Mouse (Mus musculus): ENCODE results near the gene Umodl1. TPM values are rescaled to one million over a fixed set of nuclear protein-coding genes. Genes with fewer than 3 reads are reported as not detected.

Gene Umodl1
- total and polyA plus RNA-seq, 3 experiments, result not detected

GRCm38 (mm10) chr17:31057151-31057890 lies 102.9 kb downstream of the Umodl1 start, which contains the start of gene Abcg1:
Gene Abcg1, plus strand, starts transcription at chr17:31057675.
- TF ChIP-seq ZNF384 (IDR thresholded peaks at IDR 0.05; ENCODE audit: low read depth, low read length) (no peak), CTCF (IDR thresholded peaks at IDR 0.05 in 2 of 3, conservative IDR thresholded peaks at IDR 0.05 in 1 of 3; ENCODE audit: control insufficient read depth in 1 of 3, insufficient read depth in 1 of 3, low read depth in 2 of 3, low read length in 3 of 3, poor library complexity in 1 of 3, severe bottlenecking in 1 of 3) (peak in 1 of 3 experiments; percentile 25; a peak in 3 of 6 replicates), MYB (IDR thresholded peaks at IDR 0.05; ENCODE audit: low read depth, low read length) (no peak), MAX (IDR thresholded peaks at IDR 0.05; ENCODE audit: low read length) (peak; percentile 57; the same call in 1 of the 2 replicates), UBTF (IDR thresholded peaks at IDR 0.05; ENCODE audit: borderline replicate concordance, insufficient read depth, low read depth, low read length) (peak; percentile 59; the same call in 1 of the 2 replicates), NRF1 (IDR thresholded peaks at IDR 0.05; ENCODE audit: insufficient read depth, low read depth, low read length, poor library complexity, severe bottlenecking) (peak; percentile 69), MXI1 (IDR thresholded peaks at IDR 0.05; ENCODE audit: low read depth, low read length) (peak; percentile 69), TAL1 (IDR thresholded peaks at IDR 0.05; ENCODE audit: low read length) (no peak), SIN3A (IDR thresholded peaks at IDR 0.05; ENCODE audit: low read length) (peak; percentile 35), CHD2 (IDR thresholded peaks at IDR 0.05; ENCODE audit: low read length) (no peak), TCF12 (IDR thresholded peaks at IDR 0.05; ENCODE audit: low read depth, low read length) (peak; percentile 38; the same call in 1 of the 2 replicates), POLR2A (IDR thresholded peaks at IDR 0.05; ENCODE audit: control insufficient read depth in 1 of 2, insufficient read depth in 1 of 2, low read depth in 1 of 2, low read length in 2 of 2, poor library complexity in 1 of 2) (peak in 1 of 2 experiments; percentile 57; a peak in 1 of 4 replicates)
- H3K9me3 ChIP-seq (replicated peaks; ENCODE audit: insufficient read depth, low read length), result no peaks in the 10 kb centered on the region
- peaks cover 15 to 31% of the 10 kb centered on the region in 2 experiments for H3K4me1 ChIP-seq (ENCODE audit: control insufficient read depth in 1 of 2, insufficient read depth in 2 of 2, low read length in 2 of 2)
- peak within 1 kb of the TSS; percentile 65 for H3K9ac ChIP-seq (ENCODE audit: control insufficient read depth, low read depth, low read length, poor library complexity, severe bottlenecking)
- H3K4me3 ChIP-seq (ENCODE audit: control insufficient read depth in 1 of 2, insufficient read depth in 1 of 2, low read depth in 2 of 2, low read length in 2 of 2), result peak within 1 kb of the TSS; percentile 58 to 75
- DNase-seq (ENCODE audit: low read depth, low spot score), result peak; percentile 80
- no peaks in the 10 kb centered on the region for H3K27me3 ChIP-seq (ENCODE audit: control insufficient read depth in 1 of 2, insufficient read depth in 2 of 2, low read length in 2 of 2)
- peaks cover 0 to 21% of the 10 kb centered on the region in 2 experiments; a peak in 2 of 4 replicates for H3K36me3 ChIP-seq (ENCODE audit: control insufficient read depth in 1 of 2, insufficient read depth in 2 of 2, low read length in 2 of 2)
- H3K27ac ChIP-seq (ENCODE audit: control insufficient read depth, low read depth, low read length), result peak within 1 kb of the TSS; percentile 70
- peaks cover 2% of the 10 kb centered on the region; the same call in 1 of the 2 replicates for H3K79me2 ChIP-seq (ENCODE audit: control insufficient read depth, insufficient read depth, low read length, poor library complexity)

GRCm38 (mm10) chr17:31057891-31058744 lies 103.7 kb downstream of the Umodl1 start:
- Histone ChIP-seq H3K4me1 (ENCODE audit: control insufficient read depth in 1 of 2, insufficient read depth in 2 of 2, low read length in 2 of 2) (peaks cover 15 to 33% of the 10 kb centered on the region in 2 experiments), H3K4me3 (ENCODE audit: control insufficient read depth in 1 of 2, insufficient read depth in 1 of 2, low read depth in 2 of 2, low read length in 2 of 2) (peak overlapping the region; percentile 58 to 75), H3K36me3 (ENCODE audit: control insufficient read depth in 1 of 2, insufficient read depth in 2 of 2, low read length in 2 of 2) (peaks cover 0 to 21% of the 10 kb centered on the region in 2 experiments; a peak in 2 of 4 replicates), H3K27ac (ENCODE audit: control insufficient read depth, low read depth, low read length) (peak overlapping the region; percentile 70), H3K9ac (ENCODE audit: control insufficient read depth, low read depth, low read length, poor library complexity, severe bottlenecking) (peak overlapping the region; percentile 65), H3K79me2 (ENCODE audit: control insufficient read depth, insufficient read depth, low read length, poor library complexity) (peaks cover 2% of the 10 kb centered on the region; the same call in 1 of the 2 replicates), H3K27me3 (ENCODE audit: control insufficient read depth in 1 of 2, insufficient read depth in 2 of 2, low read length in 2 of 2) (no peaks in the 10 kb centered on the region), H3K9me3 (replicated peaks; ENCODE audit: insufficient read depth, low read length) (no peaks in the 10 kb centered on the region)
- TF ChIP-seq UBTF (IDR thresholded peaks at IDR 0.05; ENCODE audit: borderline replicate concordance, insufficient read depth, low read depth, low read length) (0 out of 2 replicates have a peak, but pooled peaks have one; percentile 24), MAZ (IDR thresholded peaks at IDR 0.05; ENCODE audit: low read depth, low read length) (0 out of 2 replicates have a peak, but pooled peaks have one; percentile 37), MXI1 (IDR thresholded peaks at IDR 0.05; ENCODE audit: low read depth, low read length) (0 out of 2 replicates have a peak, but pooled peaks have one; percentile 15), POLR2AphosphoS2 (IDR thresholded peaks at IDR 0.05; ENCODE audit: low read length) (no peak), SIN3A (IDR thresholded peaks at IDR 0.05; ENCODE audit: low read length) (0 out of 2 replicates have a peak, but pooled peaks have one; percentile 12), HCFC1 (IDR thresholded peaks at IDR 0.05; ENCODE audit: low read depth, low read length) (no peak), POLR2A (IDR thresholded peaks at IDR 0.05; ENCODE audit: control insufficient read depth in 1 of 2, insufficient read depth in 1 of 2, low read depth in 1 of 2, low read length in 2 of 2, poor library complexity in 1 of 2) (no peak), GABPA (IDR thresholded peaks at IDR 0.05; ENCODE audit: low read depth, low read length) (no peak), CHD1 (IDR thresholded peaks at IDR 0.05; ENCODE audit: low read depth, low read length) (0 out of 2 replicates have a peak, but pooled peaks have one; percentile 32), CTCF (IDR thresholded peaks at IDR 0.05 in 2 of 3, conservative IDR thresholded peaks at IDR 0.05 in 1 of 3; ENCODE audit: control insufficient read depth in 1 of 3, insufficient read depth in 1 of 3, low read depth in 2 of 3, low read length in 3 of 3, poor library complexity in 1 of 3, severe bottlenecking in 1 of 3) (peak in 2 of 3 experiments; percentile 0 to 9; a peak in 1 of 6 replicates)
- DNase-seq (ENCODE audit: low read depth, low spot score), result no peak

Data from MEL (cell line).